Mouse (Mus musculus) ZHBTc4 (cell line): ENCODE measurements around the gene Masp1.
A peak's percentile ranks its signal among the peaks of the same experiment; 100 is the strongest.

Source experiments
- DNase-seq: peaks from one replicate; pipeline ENCODE4 v3.0.0-alpha.2; 2011; ENCODE audit warnings: low read depth, low spot score

Gene Masp1

GRCm38 (mm10) chr16:23513401-23513800 lies 7.2 kb downstream of the Masp1 start:
- no peak for DNase-seq

GRCm38 (mm10) chr16:23511166-23511935 lies 9.3 kb downstream of the Masp1 start:
- no peak for DNase-seq

- peak; percentile 36 for DNase-seq
These were observed 14.5 kb downstream of the Masp1 start for GRCm38 (mm10) chr16:23505904-23506687.

GRCm38 (mm10) chr16:23504320-23504744 lies 16.3 kb downstream of the Masp1 start:
- no peak for DNase-seq

GRCm38 (mm10) chr16:23503351-23503750 lies 17.3 kb downstream of the Masp1 start:
- DNase-seq: no peak

- DNase-seq: no peak
These were observed 18.1 kb downstream of the Masp1 start for GRCm38 (mm10) chr16:23502478-23502877.

- no peak for DNase-seq
These were observed 19.3 kb downstream of the Masp1 start for GRCm38 (mm10) chr16:23501288-23501687.

GRCm38 (mm10) chr16:23500558-23500957 lies 20.1 kb downstream of the Masp1 start:
- no peak for DNase-seq

- DNase-seq: no peak
These were observed 21.9 kb downstream of the Masp1 start for GRCm38 (mm10) chr16:23498691-23499131.

GRCm38 (mm10) chr16:23497881-23498280 lies 22.7 kb downstream of the Masp1 start:
- DNase-seq: no peak

- DNase-seq: no peak
These were observed 23.2 kb downstream of the Masp1 start for GRCm38 (mm10) chr16:23497440-23497839.

- no peak for DNase-seq
These were observed 24.2 kb downstream of the Masp1 start for GRCm38 (mm10) chr16:23496245-23496924.

GRCm38 (mm10) chr16:23492783-23493182 lies 27.8 kb downstream of the Masp1 start:
- DNase-seq: no peak

GRCm38 (mm10) chr16:23483292-23483691 lies 37.3 kb downstream of the Masp1 start:
- no peak for DNase-seq

GRCm38 (mm10) chr16:23482846-23483245 lies 37.8 kb downstream of the Masp1 start:
- DNase-seq: peak; percentile 23

- DNase-seq: peak; percentile 91
These were observed 38.4 kb downstream of the Masp1 start for GRCm38 (mm10) chr16:23482218-23482617.

GRCm38 (mm10) chr16:23479872-23480603 lies 40.6 kb downstream of the Masp1 start:
- DNase-seq: no peak

GRCm38 (mm10) chr16:23476598-23476997 lies 44.0 kb downstream of the Masp1 start:
- no peak for DNase-seq

- DNase-seq: no peak
These were observed 45.0 kb downstream of the Masp1 start for GRCm38 (mm10) chr16:23475651-23476050.

- DNase-seq: no peak
These were observed 48.6 kb downstream of the Masp1 start for GRCm38 (mm10) chr16:23472046-23472445.

- DNase-seq: no peak
These were observed 49.1 kb downstream of the Masp1 start for GRCm38 (mm10) chr16:23471551-23471950.
